Mouse (Mus musculus) embryonic facial prominence, embryonic 14.5 days (tissue): Measurements from ENCODE around the gene Arl13a. TPM values are rescaled to one million over a fixed set of nuclear protein-coding genes. Genes with fewer than 3 reads are reported as not detected.
"Not testable (repeated sequence)": the region's sequence is repeated elsewhere in the genome, so short reads cannot be mapped to it uniquely, and the experiment has no call there.

ENCODE experiments used
- ATAC-seq: fragments of 200-750 bp; cut with Nextera tagmentation; 2 replicates; pipeline ENCODE4 v1.8.0; 2017; ENCODE audit warnings: low read depth, moderate number of reproducible peaks, moderate TSS enrichment
- DNase-seq: peaks from one replicate; pipeline ENCODE4 v3.0.0-alpha.2; 2015; ENCODE audit warnings: low spot score
- H3K27ac ChIP-seq: fragments of 300-500 bp; sonication (generic); replicated peaks from 2 replicates; pipeline ENCODE4 v1.5.1; 2014; ENCODE audit warnings: low read depth, mild to moderate bottlenecking, low read length, moderate library complexity
- H3K27me3 ChIP-seq: fragments of 300-500 bp; sonication (generic); replicated peaks from 2 replicates; pipeline ENCODE4 v1.6.1; 2014; ENCODE audit warnings: low read length; ENCODE audit not compliant: control insufficient read depth, insufficient read depth
- H3K36me3 ChIP-seq: fragments of 300-500 bp; sonication (generic); 2 replicates; pipeline ENCODE4 v1.6.1; 2014; ENCODE audit warnings: low read length, mixed read lengths; ENCODE audit not compliant: control insufficient read depth, insufficient read depth
- H3K4me1 ChIP-seq: fragments of 300-500 bp; sonication (generic); 2 replicates; pipeline ENCODE4 v1.6.1; 2014; ENCODE audit warnings: antibody characterized with exemption, low read length; ENCODE audit not compliant: control insufficient read depth, insufficient read depth
- H3K4me2 ChIP-seq: fragments of 300-500 bp; sonication (generic); 2 replicates; pipeline ENCODE4 v1.6.1; 2014; ENCODE audit warnings: low read depth, mild to moderate bottlenecking, low read length, moderate library complexity, mixed read lengths
- H3K4me3 ChIP-seq: fragments of 300-500 bp; sonication (generic); 2 replicates; pipeline ENCODE4 v1.5.1; 2014; ENCODE audit warnings: low read depth, mild to moderate bottlenecking, low read length
- H3K9ac ChIP-seq: fragments of 300-500 bp; sonication (generic); 2 replicates; pipeline ENCODE4 v1.6.1; 2014; ENCODE audit warnings: low read depth, mild to moderate bottlenecking, low read length, moderate library complexity, mixed read lengths
- H3K9me3 ChIP-seq: fragments of 300-500 bp; sonication (generic); 2 replicates; pipeline ENCODE4 v1.6.1; 2016; ENCODE audit warnings: low read length; ENCODE audit not compliant: control insufficient read depth
- WGBS: fragments of 180-500 bp; shearing (Covaris S2); extraction: QIAGEN DNeasy Blood & Tissue Kit; methylation state at CpG from one replicate; pipeline ENCODE4 v1.1.7; 2014; 5-methylcytosine and 5-hydroxymethylcytosine counted together
- polyA plus RNA-seq: library from polyadenylated mRNA; unstranded; fragments of >200 nt; fragmentation: Nextera tagmentation; extraction: Ambion mirVana; gene quantifications from 2 replicates; pipeline ENCODE4 v1.2.1, GENCODE M21; 2014

Arl13a gene
- polyA plus RNA-seq: not detected in 2 replicates

- 93% methylated on average over 8 of the region's 9 CpGs for whole genome bisulfite sequencing
- H3K4me1 ChIP-seq, H3K9ac ChIP-seq, ATAC-seq, H3K27ac ChIP-seq, H3K9me3 ChIP-seq, H3K36me3 ChIP-seq, H3K27me3 ChIP-seq, H3K4me3 ChIP-seq, DNase-seq, H3K4me2 ChIP-seq: not testable (repeated sequence)
Measured at GRCm38 (mm10) chrX:134187201-134187600, at the start of gene Arl13a. Gene Arl13a (plus strand): TSS chrX:134187501.

- DNase-seq (no peak), ATAC-seq (no peak)
- Histone ChIP-seq H3K27me3 (no peaks in the 10 kb centered on the region), H3K9ac (no peak overlapping the region), H3K27ac (no peak overlapping the region), H3K4me3 (no peak overlapping the region), H3K4me1 (no peaks in the 10 kb centered on the region), H3K4me2 (no peak overlapping the region), H3K9me3 (no peaks in the 10 kb centered on the region), H3K36me3 (no peaks in the 10 kb centered on the region)
- 74% methylated on average over 6 of the region's 6 CpGs for WGBS
Measured at GRCm38 (mm10) chrX:134140024-134140423, 47.3 kb upstream of the Arl13a start.

- DNase-seq: no peak
- H3K4me3 ChIP-seq: no peak overlapping the region
- H3K4me1 ChIP-seq: no peaks in the 10 kb centered on the region
- H3K4me2 ChIP-seq: no peak overlapping the region
- H3K27me3 ChIP-seq: no peaks in the 10 kb centered on the region
- no peak for ATAC-seq
- no peak overlapping the region for H3K9ac ChIP-seq
- WGBS: 72% methylated on average over 1 of the region's 1 CpGs
- no peak overlapping the region for H3K27ac ChIP-seq
- no peaks in the 10 kb centered on the region for H3K36me3 ChIP-seq
- no peaks in the 10 kb centered on the region for H3K9me3 ChIP-seq
Measured at GRCm38 (mm10) chrX:134141551-134141950, 45.8 kb upstream of the Arl13a start.

GRCm38 (mm10) chrX:134141986-134142385, 45.3 kb upstream of the Arl13a start:
- WGBS: 88% methylated on average over 4 of the region's 4 CpGs
- H3K4me1 ChIP-seq: no peaks in the 10 kb centered on the region
- H3K36me3 ChIP-seq: no peaks in the 10 kb centered on the region
- H3K9ac ChIP-seq: no peak overlapping the region
- no peak overlapping the region for H3K4me3 ChIP-seq
- no peak overlapping the region for H3K27ac ChIP-seq
- DNase-seq (no peak), ATAC-seq (no peak)
- H3K27me3 ChIP-seq: no peaks in the 10 kb centered on the region
- no peaks in the 10 kb centered on the region for H3K9me3 ChIP-seq
- no peak overlapping the region for H3K4me2 ChIP-seq

GRCm38 (mm10) chrX:134158151-134158550, 29.1 kb upstream of the Arl13a start:
- no peak overlapping the region for H3K4me2 ChIP-seq
- H3K9ac ChIP-seq: no peak overlapping the region
- DNase-seq: no peak
- H3K27ac ChIP-seq: no peak overlapping the region
- H3K36me3 ChIP-seq: no peaks in the 10 kb centered on the region
- peaks cover 5% of the 10 kb centered on the region; the same call in 1 of the 2 replicates for H3K27me3 ChIP-seq
- no peaks in the 10 kb centered on the region for H3K9me3 ChIP-seq
- H3K4me3 ChIP-seq: no peak overlapping the region
- ATAC-seq: no peak
- 42% methylated on average over 7 of the region's 7 CpGs for WGBS
- no peaks in the 10 kb centered on the region for H3K4me1 ChIP-seq

- Histone ChIP-seq H3K9me3 (no peaks in the 10 kb centered on the region), H3K4me3 (no peak overlapping the region), H3K27ac (no peak overlapping the region), H3K4me1 (no peaks in the 10 kb centered on the region), H3K4me2 (no peak overlapping the region), H3K27me3 (peaks cover 10% of the 10 kb centered on the region; the same call in 1 of the 2 replicates), H3K36me3 (no peaks in the 10 kb centered on the region), H3K9ac (no peak overlapping the region)
- WGBS: 82% methylated on average over 2 of the region's 2 CpGs
- ATAC-seq (no peak), DNase-seq (no peak)
Measured at GRCm38 (mm10) chrX:134160442-134160841, 26.9 kb upstream of the Arl13a start.

- Histone ChIP-seq H3K27me3 (peaks cover 10% of the 10 kb centered on the region; the same call in 1 of the 2 replicates), H3K27ac (no peak within 1 kb of the TSS), H3K36me3 (no peaks in the 10 kb centered on the region), H3K4me2 (peak within 1 kb of the TSS; percentile 53), H3K4me1 (no peaks in the 10 kb centered on the region), H3K9me3 (no peaks in the 10 kb centered on the region), H3K9ac (no peak within 1 kb of the TSS), H3K4me3 (peak within 1 kb of the TSS; percentile 25)
- DNase-seq (peak; percentile 28), ATAC-seq (no peak)
- 32% methylated on average over 16 of the region's 16 CpGs for WGBS
Measured at GRCm38 (mm10) chrX:134162043-134162720, 25.1 kb upstream of the Arl13a start, which contains the start of gene Xkrx. Gene Xkrx (minus strand): TSS chrX:134162076.

- H3K27me3 ChIP-seq: peaks cover 10% of the 10 kb centered on the region; the same call in 1 of the 2 replicates
- H3K27ac ChIP-seq: no peak overlapping the region
- ATAC-seq (no peak), DNase-seq (no peak)
- H3K4me3 ChIP-seq: peak overlapping the region; percentile 25
- no peaks in the 10 kb centered on the region for H3K9me3 ChIP-seq
- no peaks in the 10 kb centered on the region for H3K4me1 ChIP-seq
- peak overlapping the region; percentile 53 for H3K4me2 ChIP-seq
- no peaks in the 10 kb centered on the region for H3K36me3 ChIP-seq
- WGBS: 21% methylated on average over 11 of the region's 11 CpGs
- H3K9ac ChIP-seq: no peak overlapping the region
Measured at GRCm38 (mm10) chrX:134162826-134163225, 24.5 kb upstream of the Arl13a start.

GRCm38 (mm10) chrX:134163484-134163883, 23.8 kb upstream of the Arl13a start:
- no peak overlapping the region for H3K4me3 ChIP-seq
- DNase-seq (no peak), ATAC-seq (no peak)
- H3K4me1 ChIP-seq: no peaks in the 10 kb centered on the region
- WGBS: 45% methylated on average over 4 of the region's 4 CpGs
- H3K27me3 ChIP-seq: peaks cover 10% of the 10 kb centered on the region; the same call in 1 of the 2 replicates
- H3K4me2 ChIP-seq: peak overlapping the region; percentile 53; the same call in 1 of the 2 replicates
- no peak overlapping the region for H3K9ac ChIP-seq
- no peak overlapping the region for H3K27ac ChIP-seq
- H3K36me3 ChIP-seq: no peaks in the 10 kb centered on the region
- H3K9me3 ChIP-seq: no peaks in the 10 kb centered on the region
